Mouse (Mus musculus) CH12.LX (cell line): ENCODE data around the gene D17H6S53E. TPM values are rescaled to one million over a fixed set of nuclear protein-coding genes. Genes with fewer than 3 reads are reported as not detected.

Experiments used
- DNase-seq: peaks from one replicate; pipeline ENCODE4 v3.0.0-alpha.2; 2013; ENCODE audit errors: extremely low read depth
- H3K27ac ChIP-seq: 2 replicates; pipeline ENCODE4 v1.5.1; 2012; ENCODE audit warnings: low read depth, mild to moderate bottlenecking, control low read depth, moderate library complexity; ENCODE audit not compliant: insufficient read depth
- H3K27me3 ChIP-seq: replicated peaks from 2 replicates; pipeline ENCODE3; 2012; ENCODE audit warnings: inconsistent platforms
- H3K36me3 ChIP-seq, 2 experiments: replicated peaks in 1 of 2; 2 replicates each; pipeline versions ENCODE3 to v1.6.1; 2012; ENCODE audit warnings: inconsistent platforms in 1 of 2, low read length in 1 of 2, mild to moderate bottlenecking in 1 of 2, mixed read lengths in 1 of 2, moderate library complexity in 1 of 2; ENCODE audit not compliant: control insufficient read depth in 1 of 2, insufficient read depth in 1 of 2
- H3K4me1 ChIP-seq, 2 experiments: 2 replicates each; pipeline ENCODE4 v1.6.1; 2012; ENCODE audit warnings: inconsistent platforms in 1 of 2, moderate library complexity in 1 of 2; ENCODE audit not compliant: insufficient read depth in 2 of 2, control insufficient read depth in 1 of 2
- H3K4me2 ChIP-seq: 2 replicates; pipeline ENCODE4 v1.6.1; 2012; ENCODE audit warnings: low read depth, mild to moderate bottlenecking, control low read depth; ENCODE audit not compliant: poor library complexity, insufficient read depth, severe bottlenecking
- H3K4me3 ChIP-seq, 3 experiments: fragments of 150-350 bp in 1 of 3; sonication (generic) in 1 of 3; replicated peaks in 1 of 3; 2 replicates each; pipeline versions ENCODE3 to v1.5.1; 2011 to 2012; ENCODE audit warnings: low read depth in 2 of 3, low read length in 2 of 3, mild to moderate bottlenecking in 2 of 3, moderate library complexity in 2 of 3, control low read depth in 1 of 3, improper control_type of control experiment in 1 of 3, inconsistent platforms in 1 of 3, mixed read lengths in 1 of 3; ENCODE audit not compliant: poor library complexity in 1 of 3
- H3K79me2 ChIP-seq: replicated peaks from 2 replicates; pipeline ENCODE4 v1.6.1; 2012; ENCODE audit warnings: mild to moderate bottlenecking, moderate library complexity; ENCODE audit not compliant: control insufficient read depth, poor library complexity, insufficient read depth, severe bottlenecking; ENCODE audit errors: extremely low read depth
- H3K9ac ChIP-seq: 2 replicates; pipeline ENCODE4 v1.6.1; 2012; ENCODE audit warnings: low read depth, mild to moderate bottlenecking, control low read depth, moderate library complexity; ENCODE audit not compliant: insufficient read depth
- H3K9me3 ChIP-seq: replicated peaks from 2 replicates; pipeline ENCODE3; 2012; ENCODE audit warnings: low read length, inconsistent platforms, mixed read lengths
- CHD1 ChIP-seq: IDR thresholded peaks from 2 replicates; pipeline ENCODE4 v1.6.1; 2012; ENCODE audit warnings: low read depth, low read length, improper control_type of control experiment, inconsistent platforms
- CHD2 ChIP-seq: IDR thresholded peaks from 2 replicates; pipeline ENCODE4 v1.6.1; 2011; ENCODE audit warnings: low read length, improper control_type of control experiment
- E2F4 ChIP-seq: IDR thresholded peaks from 2 replicates; pipeline ENCODE4 v1.6.1; 2011; ENCODE audit warnings: low read depth, low read length, improper control_type of control experiment; ENCODE audit not compliant: insufficient replicate concordance
- ELF1 ChIP-seq: IDR thresholded peaks from 2 replicates; pipeline ENCODE4 v1.6.1; 2014; ENCODE audit warnings: low read depth, mild to moderate bottlenecking, inconsistent platforms, low read length, improper control_type of control experiment
- EP300 ChIP-seq: IDR thresholded peaks from 2 replicates; pipeline ENCODE4 v1.6.1; 2011; ENCODE audit warnings: low read length, improper control_type of control experiment
- ETS1 ChIP-seq: conservative IDR thresholded peaks from 2 replicates; pipeline ENCODE4 v1.6.1; 2012; ENCODE audit warnings: low read depth, mild to moderate bottlenecking, inconsistent platforms, low read length, improper control_type of control experiment, moderate library complexity
- GABPA ChIP-seq: IDR thresholded peaks from 2 replicates; pipeline ENCODE4 v1.6.1; 2012; ENCODE audit warnings: low read depth, low read length, improper control_type of control experiment, inconsistent platforms; ENCODE audit not compliant: insufficient replicate concordance
- HCFC1 ChIP-seq: IDR thresholded peaks from 2 replicates; pipeline ENCODE4 v1.6.1; 2012; ENCODE audit warnings: low read depth, mild to moderate bottlenecking, inconsistent platforms, low read length, improper control_type of control experiment
- JUN ChIP-seq: IDR thresholded peaks from 2 replicates; pipeline ENCODE4 v1.6.1; 2011; ENCODE audit warnings: low read depth, mild to moderate bottlenecking, low read length, improper control_type of control experiment, moderate library complexity; ENCODE audit not compliant: insufficient read depth
- JUND ChIP-seq: conservative IDR thresholded peaks from 2 replicates; pipeline ENCODE4 v1.6.1; 2011; ENCODE audit warnings: low read depth, low read length, improper control_type of control experiment
- KAT2A ChIP-seq: IDR thresholded peaks from 2 replicates; pipeline ENCODE4 v1.6.1; 2012; ENCODE audit warnings: low read length, improper control_type of control experiment, inconsistent platforms; ENCODE audit not compliant: insufficient replicate concordance
- MAFK ChIP-seq: IDR thresholded peaks from 2 replicates; pipeline ENCODE4 v1.6.1; 2011; ENCODE audit warnings: low read length, improper control_type of control experiment; ENCODE audit not compliant: insufficient replicate concordance
- MXI1 ChIP-seq: IDR thresholded peaks from 2 replicates; pipeline ENCODE4 v1.6.1; 2011; ENCODE audit warnings: mild to moderate bottlenecking, low read depth, low read length, improper control_type of control experiment
- MYC ChIP-seq: IDR thresholded peaks from 2 replicates; pipeline ENCODE4 v1.6.1; 2011; ENCODE audit warnings: low read depth, mild to moderate bottlenecking, improper control_type of control experiment, low read length
- NRF1 ChIP-seq: IDR thresholded peaks from 2 replicates; pipeline ENCODE4 v1.6.1; 2014; ENCODE audit warnings: low read depth, mild to moderate bottlenecking, inconsistent platforms, low read length, improper control_type of control experiment, moderate library complexity
- PAX5 ChIP-seq: IDR thresholded peaks from 2 replicates; pipeline ENCODE4 v1.6.1; 2012; ENCODE audit warnings: low read length, inconsistent platforms, mixed read lengths
- POLR2AphosphoS2 ChIP-seq: IDR thresholded peaks from 2 replicates; pipeline ENCODE4 v1.6.1; 2011; ENCODE audit warnings: low read depth, low read length, improper control_type of control experiment
- RAD21 ChIP-seq: IDR thresholded peaks from 2 replicates; pipeline ENCODE4 v1.6.1; 2011; ENCODE audit warnings: low read depth, mild to moderate bottlenecking, low read length, improper control_type of control experiment, moderate library complexity
- SIN3A ChIP-seq: IDR thresholded peaks from 2 replicates; pipeline ENCODE4 v1.6.1; 2012; ENCODE audit warnings: low read length, improper control_type of control experiment, inconsistent platforms
- SMC3 ChIP-seq: IDR thresholded peaks from 2 replicates; pipeline ENCODE4 v1.6.1; 2011; ENCODE audit warnings: low read depth, low read length, improper control_type of control experiment
- TBP ChIP-seq: conservative IDR thresholded peaks from 2 replicates; pipeline ENCODE4 v1.6.1; 2011; ENCODE audit warnings: low read depth, low read length, improper control_type of control experiment
- TCF12 ChIP-seq: IDR thresholded peaks from 2 replicates; pipeline ENCODE4 v1.6.1; 2014; ENCODE audit warnings: low read depth, mild to moderate bottlenecking, inconsistent platforms, low read length, improper control_type of control experiment
- UBTF ChIP-seq: IDR thresholded peaks from 2 replicates; pipeline ENCODE4 v1.6.1; 2012; ENCODE audit warnings: low read depth, mild to moderate bottlenecking, inconsistent platforms, low read length, improper control_type of control experiment, moderate library complexity
- USF2 ChIP-seq: conservative IDR thresholded peaks from 2 replicates; pipeline ENCODE4 v1.6.1; 2011; ENCODE audit warnings: low read depth, low read length, improper control_type of control experiment
- ZC3H11A ChIP-seq: IDR thresholded peaks from 2 replicates; pipeline ENCODE4 v1.6.1; 2012; ENCODE audit warnings: low read depth, mild to moderate bottlenecking, inconsistent platforms, low read length, improper control_type of control experiment
- ZKSCAN1 ChIP-seq: IDR thresholded peaks from 2 replicates; pipeline ENCODE4 v1.6.1; 2012; ENCODE audit warnings: low read depth, inconsistent platforms, low read length, improper control_type of control experiment, borderline replicate concordance
- ZMIZ1 ChIP-seq: IDR thresholded peaks from 2 replicates; pipeline ENCODE4 v1.6.1; 2012; ENCODE audit warnings: low read depth, mild to moderate bottlenecking, inconsistent platforms, low read length, improper control_type of control experiment
- ZNF384 ChIP-seq: IDR thresholded peaks from 2 replicates; pipeline ENCODE4 v1.6.1; 2012; ENCODE audit warnings: low read depth, low read length, improper control_type of control experiment, inconsistent platforms
- dilution Hi-C: fragments of 300-500 bp; cut with MboI; formaldehyde crosslinking; loops from 2 replicates; pipeline ENCODE4 v1.14.3; 2020; ENCODE audit warnings: low sequenced_read_pairs; ENCODE audit not compliant: extremely low pct_unique_long_range_greater_than_20kb, extremely low pct_ligation_motif_present
- in situ Hi-C: fragments of 300-500 bp; cut with MboI; formaldehyde crosslinking; loops from 3 replicates; pipeline ENCODE4 v1.14.3; 2019; ENCODE audit warnings: low sequenced_read_pairs, low pct_ligation_motif_present, low pct_unique_long_range_greater_than_20kb, mixed read lengths
- polyA plus RNA-seq: library from polyadenylated mRNA; unstranded; fragments of >175 nt; gene quantifications from 2 replicates; pipeline ENCODE4 v1.2.1, GENCODE M21; 2012; ENCODE audit warnings: low read depth; ENCODE audit not compliant: insufficient read length
- total RNA-seq, 2 experiments: library from RNA; depleted of rRNA; stranded (reverse); fragments of 300-350 nt in 1 of 2; fragments of >200 nt in 1 of 2; gene quantifications; 2 replicates each; pipeline ENCODE4 v1.2.3; 2012 to 2014

Gene D17H6S53E
- total and polyA plus RNA-seq, 3 experiments: 8.7 to 15.6 (median 11.9) TPM

- TF ChIP-seq ETS1: no peak
- TF ChIP-seq UBTF: no peak
- TF ChIP-seq TCF12: peak; percentile 68; the same call in 1 of the 2 replicates
- TF ChIP-seq MXI1: 0 out of 2 replicates have a peak, but pooled peaks have one; percentile 69
- no peak for TF ChIP-seq PAX5
- TF ChIP-seq ZKSCAN1: no peak
- TF ChIP-seq ZNF384: no peak
- peak; percentile 98 for TF ChIP-seq CHD1
- no peak for TF ChIP-seq CHD2
- TF ChIP-seq ZC3H11A: no peak
- no peak for TF ChIP-seq E2F4
- TF ChIP-seq JUND: no peak
- peak; percentile 44 for TF ChIP-seq HCFC1
- no peak for TF ChIP-seq SMC3
- TF ChIP-seq EP300: no peak
- no peak for TF ChIP-seq KAT2A
- TF ChIP-seq MAFK: no peak
- peak; percentile 82 for TF ChIP-seq SIN3A
These were observed 37.1 kb upstream of the D17H6S53E start, which contains the start of gene Abhd16a (continued) for GRCm38 (mm10) chr17:35088825-35089644.

GRCm38 (mm10) chr17:35090166-35090932 lies 35.8 kb upstream of the D17H6S53E start:
- no peak for DNase-seq
- Histone ChIP-seq H3K4me3 (no peak overlapping the region), H3K9me3 (no peaks in the 10 kb centered on the region), H3K4me1 (peaks cover 3 to 20% of the 10 kb centered on the region in 2 experiments), H3K79me2 (no peaks in the 10 kb centered on the region; the same call in 1 of the 2 replicates), H3K27ac (no peak overlapping the region), H3K4me2 (peak overlapping the region; percentile 87), H3K36me3 (peaks cover 19 to 44% of the 10 kb centered on the region in 2 experiments), H3K27me3 (peaks cover 17% of the 10 kb centered on the region), H3K9ac (peak overlapping the region; percentile 87)
- TF ChIP-seq TBP (no peak), USF2 (no peak), POLR2AphosphoS2 (no peak), ZNF384 (no peak), KAT2A (no peak), RAD21 (no peak), CHD2 (no peak), ZKSCAN1 (no peak), ETS1 (no peak), TCF12 (no peak), JUN (no peak), MYC (no peak), ELF1 (no peak), GABPA (no peak), NRF1 (no peak), CHD1 (no peak), ZMIZ1 (no peak), MAFK (no peak)
- in situ Hi-C loops: no loop called here
- dilution Hi-C loops: no loop called here
